Mouse (Mus musculus): Measurements from ENCODE around the gene Pik3cd.
A peak's percentile ranks its signal among the peaks of the same experiment; 100 is the strongest.

DNA sequence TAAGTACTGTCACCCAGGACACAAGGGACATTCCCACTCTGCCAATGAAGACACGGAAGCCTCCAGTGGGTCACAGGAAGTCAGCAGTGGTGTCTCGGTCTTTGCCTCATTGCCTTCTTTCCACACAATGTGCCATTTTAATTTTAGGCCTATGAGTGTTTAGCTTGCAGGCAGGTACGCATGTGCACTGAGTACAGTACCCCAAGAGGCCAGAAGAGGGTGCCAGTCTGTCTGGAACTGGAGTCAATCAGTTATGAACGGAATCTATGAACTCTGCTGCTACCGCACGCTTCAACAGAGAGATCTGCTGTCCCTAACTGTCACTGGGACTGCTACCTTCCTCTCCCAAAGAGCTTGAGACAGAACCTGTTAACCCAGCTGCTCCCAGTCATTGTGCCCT is 17.3 kb upstream of the Pik3cd start:
- no peak for TF ChIP-seq POLR2A (IDR thresholded peaks at IDR 0.05; ENCODE audit: low read depth, low read length)
- peak; percentile 40; the same call in 1 of the 2 replicates for TF ChIP-seq CTCF (IDR thresholded peaks at IDR 0.05; ENCODE audit: borderline replicate concordance, insufficient read depth, low read length)

Measured in embryonic fibroblast, embryonic 13.5 days (primary cell).